Mouse (Mus musculus) spleen, adult 2 months (tissue): ENCODE measurements around the gene Slc9a7.

ENCODE experiments used
- CTCF ChIP-seq: fragments of 200-500 bp; IDR thresholded peaks from 2 replicates; pipeline ENCODE4 v1.5.1; 2011; ENCODE audit warnings: mild to moderate bottlenecking, inconsistent platforms; ENCODE audit not compliant: insufficient read depth, insufficient read length, insufficient replicate concordance; ENCODE audit errors: extremely low read depth
- POLR2A ChIP-seq: fragments of 200-500 bp; IDR thresholded peaks from 2 replicates; pipeline ENCODE4 v1.6.1; 2011; ENCODE audit warnings: low read depth, low read length, inconsistent platforms

GRCm38 (mm10) chrX:20273854-20274253, 17.8 kb downstream of the Slc9a7 start:
- no peak for TF ChIP-seq POLR2A
- no peak for TF ChIP-seq CTCF
